ENCODE assay signal across 8 mouse cellular contexts in genomic region chr16:78575852-78576477, GRCm38 (mm10). TPM values are rescaled to one million over a fixed set of nuclear protein-coding genes. Genes with fewer than 3 reads are reported as not detected.
DNase-seq lines count a peak whose midpoint lies in the region; ATAC-seq lines count a peak whose summit lies in the region.

No protein-coding gene starts in this region.

- H3K4me3 ChIP-seq in limb, embryonic 12.5 days (replicated peaks): peak overlapping the region; percentile 76
- peak overlapping the region; percentile 79 for H3K4me3 ChIP-seq in midbrain, embryonic 10.5 days

- H3K4me1 ChIP-seq in limb, embryonic 12.5 days (replicated peaks): peaks cover 28% of the 10 kb centered on the region
- H3K4me1 ChIP-seq in midbrain, embryonic 10.5 days: peaks cover 33% of the 10 kb centered on the region

- 0 out of 2 replicates have a peak, but pooled peaks cover 4% of the 10 kb centered on the region for H3K9me3 ChIP-seq in limb, embryonic 12.5 days
- no peaks in the 10 kb centered on the region for H3K9me3 ChIP-seq in midbrain, embryonic 10.5 days (replicated peaks)

- DNase-seq in frontal cortex, adult 2 months (ENCODE audit: extremely low spot score in 1 of 2, low spot score in 1 of 2): no peak
- peak; percentile 69 for DNase-seq in A20 (ENCODE audit: low read depth, low spot score)
- peak; percentile 37 for DNase-seq in c-Kit-positive CD71-positive TER-119-positive erythroid progenitor cells, embryonic 14.5 days (ENCODE audit: low spot score)
- peak; percentile 62 to 75 for DNase-seq in gastrocnemius, postnatal 4 days (ENCODE audit: low spot score in 2 of 2)
- DNase-seq in midbrain, embryonic 10.5 days (ENCODE audit: low spot score): no peak
- peak; percentile 66 for DNase-seq in thymus, postnatal 10 days (ENCODE audit: low spot score in 2 of 2)

- peak overlapping the region; percentile 62 for H3K4me2 ChIP-seq in limb, embryonic 12.5 days

- ATAC-seq in frontal cortex, adult (ENCODE audit: low TSS enrichment): peak; percentile 44
- ATAC-seq in limb, embryonic 12.5 days (ENCODE audit: insufficient number of reproducible peaks, insufficient read depth, low FRiP score, low TSS enrichment, low read depth): peak; percentile 72; the same call in 1 of the 2 replicates

- under 1% methylated on average over 41 of the region's 41 CpGs for WGBS in limb, embryonic 12.5 days
- under 1% methylated on average over 41 of the region's 41 CpGs for WGBS in midbrain, embryonic 10.5 days

- peak overlapping the region; percentile 95 for H3K27ac ChIP-seq in limb, embryonic 12.5 days
- peak overlapping the region; percentile 95 for H3K27ac ChIP-seq in midbrain, embryonic 10.5 days (replicated peaks)

- H3K9ac ChIP-seq in limb, embryonic 12.5 days (replicated peaks): peak overlapping the region; percentile 89

- H3K27me3 ChIP-seq in limb, embryonic 12.5 days: no peaks in the 10 kb centered on the region
- no peaks in the 10 kb centered on the region for H3K27me3 ChIP-seq in midbrain, embryonic 10.5 days (ENCODE audit: low read depth, poor library complexity, severe bottlenecking)

- H3K36me3 ChIP-seq in limb, embryonic 12.5 days: peaks cover 9% of the 10 kb centered on the region; the same call in 1 of the 2 replicates
- peaks cover 12% of the 10 kb centered on the region for H3K36me3 ChIP-seq in midbrain, embryonic 10.5 days

RNA-seq across cellular contexts. Expression of gene D16Ertd472e, which starts 0.5 kb away (rescaled TPM):
- 5.1 TPM in 2 replicates for polyA plus RNA-seq in frontal cortex, adult 2 months (2012; rRNA removed)
- total RNA-seq in gastrocnemius, postnatal 4 days (2021): 1 to 10 TPM; 8.9 to 9.5 TPM
- polyA plus RNA-seq in limb, embryonic 12.5 days (2016; fragmentation: Nextera tagmentation; extraction: Ambion mirVana): 24.6 and 27.8 TPM in 2 replicates
- 19.3 and 21.5 TPM in 2 replicates for polyA plus RNA-seq in midbrain, embryonic 10.5 days (2016; fragmentation: Nextera tagmentation; extraction: Ambion mirVana)

Comparison
In these comparisons a context has a peak if more than half of its experiments do, and no peak if none do; other contexts are left out.
1. DNase-seq: peak in A20 (single experiment), c-Kit-positive CD71-positive TER-119-positive erythroid progenitor cells, embryonic 14.5 days (single experiment), gastrocnemius, postnatal 4 days (2 of 2) and thymus, postnatal 10 days (2 of 2); none in frontal cortex, adult 2 months (0 of 2) and midbrain, embryonic 10.5 days (single experiment).